Mouse (Mus musculus): ENCODE measurements around the gene Rnf43. TPM values are rescaled to one million over a fixed set of nuclear protein-coding genes. Genes with fewer than 3 reads are reported as not detected.

Rnf43 gene
- polyA plus RNA-seq, 1 experiment from 2014 or later: 3.2 TPM

DNA sequence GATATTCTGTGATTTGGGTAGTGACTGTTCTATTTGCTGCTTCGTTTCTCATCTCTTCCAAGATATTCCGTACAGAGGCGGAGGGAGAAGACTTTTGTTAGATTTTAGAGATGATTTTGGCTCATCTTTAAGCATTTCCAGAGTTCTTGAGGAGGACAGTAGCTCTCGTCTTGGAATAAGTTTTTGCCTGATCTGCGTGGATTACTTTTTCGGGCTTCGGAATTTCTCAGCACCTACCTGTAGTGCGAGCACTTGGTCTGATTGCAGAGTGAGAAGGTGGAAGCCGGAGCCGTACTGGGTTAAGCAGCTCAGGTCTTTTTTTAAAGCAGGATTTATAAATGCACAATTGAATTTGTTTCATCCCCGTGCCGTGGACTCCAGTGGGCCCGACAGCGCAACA lies 300 bp downstream of the Rnf43 start:
- H3K36me3 ChIP-seq (replicated peaks): no peaks in the 10 kb centered on the region
- 12% methylated on average over 14 of the region's 14 CpGs for WGBS
- peak; percentile 15 for DNase-seq (ENCODE audit: low spot score)
- H3K27ac ChIP-seq (replicated peaks): no peak overlapping the region
- peaks cover 27% of the 10 kb centered on the region for H3K27me3 ChIP-seq (replicated peaks; ENCODE audit: low read depth, poor library complexity, severe bottlenecking)
- H3K9me3 ChIP-seq: no peaks in the 10 kb centered on the region
- peaks cover 6% of the 10 kb centered on the region; the same call in 1 of the 2 replicates for H3K4me1 ChIP-seq
- peak overlapping the region; percentile 55 for H3K4me3 ChIP-seq

DNA sequence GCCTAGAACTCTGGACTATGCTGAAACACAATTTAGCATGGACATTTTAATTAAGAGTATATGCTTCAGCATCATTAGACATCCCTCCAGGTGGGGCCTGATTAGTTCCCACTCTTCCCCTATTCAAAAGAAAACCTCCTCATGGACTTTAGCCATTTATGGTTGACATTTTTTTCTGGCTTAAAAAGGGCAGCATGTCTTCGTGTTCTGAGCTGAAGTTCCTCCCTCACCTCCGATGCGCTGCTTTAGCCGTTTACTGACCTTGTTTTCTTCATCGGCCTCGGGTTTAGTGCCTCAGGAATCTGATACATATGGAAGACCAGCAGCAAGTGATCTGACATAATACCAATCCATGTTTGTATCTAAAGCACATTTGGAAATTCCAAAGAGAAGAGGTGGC lies 1.4 kb downstream of the Rnf43 start:
- Histone ChIP-seq H3K9me3 (no peaks in the 10 kb centered on the region), H3K4me1 (peaks cover 6% of the 10 kb centered on the region; the same call in 1 of the 2 replicates), H3K36me3 (replicated peaks) (no peaks in the 10 kb centered on the region), H3K27ac (replicated peaks) (no peak overlapping the region), H3K27me3 (replicated peaks; ENCODE audit: low read depth, poor library complexity, severe bottlenecking) (peaks cover 27% of the 10 kb centered on the region), H3K4me3 (peak overlapping the region; percentile 55)
- no peak for DNase-seq (ENCODE audit: low spot score)
- 71% methylated on average over 6 of the region's 6 CpGs for WGBS

DNA sequence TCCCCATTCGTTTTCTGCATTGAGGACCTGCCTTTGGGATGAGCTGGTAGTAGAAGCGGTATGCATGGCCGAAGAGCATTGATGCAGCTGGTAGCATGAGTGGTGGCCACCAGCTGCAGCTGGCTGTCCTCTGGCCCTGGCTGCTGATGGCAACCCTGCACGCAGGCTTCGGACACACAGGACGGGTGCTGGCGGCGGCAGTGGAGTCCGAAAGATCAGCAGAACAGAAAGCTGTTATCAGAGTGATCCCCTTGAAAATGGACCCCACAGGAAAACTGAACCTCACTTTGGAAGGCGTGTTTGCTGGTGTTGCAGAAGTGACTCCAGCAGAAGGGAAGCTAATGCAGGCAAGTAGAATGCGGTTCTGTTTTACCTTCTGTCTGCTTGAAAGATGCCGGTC lies 2.0 kb downstream of the Rnf43 start:
- no peak for DNase-seq (ENCODE audit: low spot score)
- WGBS: 80% methylated on average over 12 of the region's 12 CpGs
- H3K9me3 ChIP-seq: no peaks in the 10 kb centered on the region
- H3K27me3 ChIP-seq (replicated peaks; ENCODE audit: low read depth, poor library complexity, severe bottlenecking): peaks cover 24% of the 10 kb centered on the region
- H3K4me3 ChIP-seq: peak overlapping the region; percentile 55
- no peaks in the 10 kb centered on the region for H3K36me3 ChIP-seq (replicated peaks)
- H3K27ac ChIP-seq (replicated peaks): no peak overlapping the region
- peaks cover 6% of the 10 kb centered on the region; the same call in 1 of the 2 replicates for H3K4me1 ChIP-seq

DNA sequence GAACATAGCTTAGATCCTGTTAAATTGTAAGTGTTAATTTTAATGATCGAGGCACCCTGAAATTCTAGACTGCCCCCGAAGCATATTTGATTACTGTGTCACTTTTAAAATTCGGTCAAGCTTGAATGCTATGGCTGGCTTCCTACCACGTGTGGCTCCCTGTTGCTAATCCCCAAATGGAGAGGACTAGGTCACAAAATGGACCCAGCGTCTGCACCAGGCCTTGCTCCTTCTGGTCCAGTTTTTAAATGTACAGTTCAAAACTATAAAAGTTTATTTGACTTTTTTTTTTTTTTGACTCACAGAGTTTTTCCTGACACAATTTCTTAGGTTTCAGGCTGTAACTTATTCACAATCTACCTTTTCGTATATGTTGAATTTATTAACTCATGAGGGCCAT lies 2.7 kb downstream of the Rnf43 start:
- Histone ChIP-seq H3K36me3 (replicated peaks) (no peaks in the 10 kb centered on the region), H3K4me3 (no peak overlapping the region), H3K27me3 (replicated peaks; ENCODE audit: low read depth, poor library complexity, severe bottlenecking) (peaks cover 24% of the 10 kb centered on the region), H3K4me1 (peaks cover 6% of the 10 kb centered on the region; the same call in 1 of the 2 replicates), H3K9me3 (no peaks in the 10 kb centered on the region), H3K27ac (replicated peaks) (no peak overlapping the region)
- no peak for DNase-seq (ENCODE audit: low spot score)
- 75% methylated on average over 6 of the region's 6 CpGs for WGBS

DNA sequence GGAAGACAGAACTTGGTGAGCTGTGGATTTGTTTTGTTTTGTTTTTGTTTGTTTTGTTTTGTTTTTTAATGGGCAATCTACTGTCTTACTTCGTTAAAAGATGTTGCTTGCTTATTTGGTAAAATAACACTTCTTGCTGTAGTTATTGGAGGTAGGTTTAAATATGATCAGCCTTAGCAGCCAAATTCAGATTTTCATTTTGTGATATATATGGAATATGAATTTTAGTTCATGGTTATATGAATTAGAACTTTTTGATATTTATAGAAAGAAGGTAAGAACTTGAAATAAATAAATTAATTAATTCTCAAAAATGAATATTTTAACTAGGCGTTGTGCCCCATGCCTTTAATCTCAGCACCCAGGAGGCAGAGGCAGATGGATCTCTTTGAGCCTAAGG lies 3.1 kb downstream of the Rnf43 start:
- no peaks in the 10 kb centered on the region for H3K36me3 ChIP-seq (replicated peaks)
- no peak for DNase-seq (ENCODE audit: low spot score)
- H3K27ac ChIP-seq (replicated peaks): no peak overlapping the region
- 88% methylated on average over 2 of the region's 2 CpGs for WGBS
- peaks cover 6% of the 10 kb centered on the region; the same call in 1 of the 2 replicates for H3K4me1 ChIP-seq
- peaks cover 24% of the 10 kb centered on the region for H3K27me3 ChIP-seq (replicated peaks; ENCODE audit: low read depth, poor library complexity, severe bottlenecking)
- no peak overlapping the region for H3K4me3 ChIP-seq
- no peaks in the 10 kb centered on the region for H3K9me3 ChIP-seq

DNA sequence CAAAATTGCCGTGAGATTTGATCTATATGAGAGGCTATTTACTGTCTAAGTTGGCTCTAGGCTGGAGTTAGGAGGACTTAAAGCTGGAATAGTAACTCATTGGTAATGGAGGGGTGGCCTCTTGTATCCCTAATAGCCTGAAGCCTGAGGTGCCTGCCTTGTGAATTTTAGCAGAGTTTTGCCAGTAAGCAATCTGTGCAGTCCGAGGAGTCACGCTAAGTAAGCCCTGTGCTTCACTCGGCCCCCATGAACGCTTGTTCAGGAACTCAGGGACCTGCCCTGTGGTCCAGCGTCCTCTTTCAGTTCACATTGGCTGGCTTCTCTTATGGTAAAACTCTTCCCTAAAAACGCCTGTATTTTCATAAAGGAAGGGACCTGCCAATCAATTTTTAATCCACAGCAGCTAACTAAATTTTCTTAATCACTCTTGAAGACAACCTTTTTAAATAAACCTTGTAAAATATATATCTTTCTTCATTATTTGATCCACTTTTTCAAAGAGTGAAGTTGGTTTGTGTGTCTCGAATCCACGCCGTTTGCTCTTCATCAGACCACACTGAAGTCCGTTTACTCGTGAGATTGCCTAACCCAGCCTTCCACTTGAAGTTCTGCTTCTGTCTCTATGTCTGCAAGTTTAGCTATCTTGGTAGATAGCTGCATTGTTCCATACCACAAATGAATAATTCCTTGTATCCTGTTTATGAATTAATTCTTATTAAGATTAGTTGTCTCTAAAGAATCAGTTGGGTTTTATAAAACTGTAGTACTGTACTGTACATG lies 3.9 kb downstream of the Rnf43 start:
- Histone ChIP-seq H3K9me3 (no peaks in the 10 kb centered on the region), H3K27ac (replicated peaks) (no peak overlapping the region), H3K4me1 (peaks cover 6% of the 10 kb centered on the region; the same call in 1 of the 2 replicates), H3K27me3 (replicated peaks; ENCODE audit: low read depth, poor library complexity, severe bottlenecking) (peaks cover 24% of the 10 kb centered on the region), H3K4me3 (no peak overlapping the region), H3K36me3 (replicated peaks) (no peaks in the 10 kb centered on the region)
- DNase-seq (ENCODE audit: low spot score): no peak
- 77% methylated on average over 12 of the region's 12 CpGs for WGBS

DNA sequence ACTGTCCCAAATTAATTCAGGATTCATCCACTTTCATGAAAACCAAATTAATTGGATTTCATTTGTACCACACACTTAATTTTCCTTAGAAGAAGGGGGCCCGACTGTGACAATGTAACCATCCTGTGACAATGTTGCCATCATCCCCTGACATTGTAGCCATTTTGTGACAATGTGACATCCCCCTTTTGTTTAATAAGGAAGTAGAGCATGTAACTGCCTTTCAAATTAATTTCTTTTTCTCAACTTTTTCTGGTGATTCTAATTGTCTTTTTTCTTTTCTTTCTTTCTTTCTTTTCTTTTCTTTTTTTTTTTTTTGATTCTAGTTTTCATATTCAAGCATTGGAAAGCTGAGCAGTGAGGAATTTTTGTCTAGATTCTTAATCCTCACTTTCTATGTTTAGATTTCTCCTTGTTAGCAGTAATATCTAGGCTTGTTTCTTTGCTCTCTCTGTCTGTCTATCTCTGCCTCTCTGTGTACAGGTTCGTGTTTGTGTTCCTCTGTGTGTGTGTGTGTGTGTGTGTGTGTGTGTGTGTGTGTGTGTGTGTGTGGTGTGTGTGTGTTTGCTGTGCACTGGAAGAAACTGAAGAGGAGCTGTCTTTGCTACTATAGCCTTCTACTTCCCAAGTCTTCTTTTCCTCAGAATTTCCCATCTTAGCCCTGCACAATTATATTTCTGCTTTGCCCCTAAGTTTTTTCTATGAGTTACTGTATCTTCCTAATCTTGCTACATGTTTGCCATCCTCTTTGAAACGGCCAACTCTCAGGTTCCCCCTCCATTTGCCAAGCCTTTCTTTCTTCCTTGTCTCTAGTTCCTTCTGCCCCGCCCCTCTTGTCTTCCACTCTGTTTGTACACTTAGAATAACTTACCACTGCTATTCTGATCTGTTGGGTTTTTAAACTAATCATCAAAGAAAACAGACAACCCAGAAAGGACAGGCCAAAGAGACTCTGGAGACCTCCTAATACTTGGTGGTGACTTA lies 4.9 kb downstream of the Rnf43 start:
- H3K4me1 ChIP-seq: peaks cover 5% of the 10 kb centered on the region; the same call in 1 of the 2 replicates
- no peaks in the 10 kb centered on the region for H3K9me3 ChIP-seq
- 73% methylated on average over 4 of the region's 4 CpGs for WGBS
- H3K36me3 ChIP-seq (replicated peaks): no peaks in the 10 kb centered on the region
- H3K27ac ChIP-seq (replicated peaks): no peak overlapping the region
- DNase-seq (ENCODE audit: low spot score): no peak
- H3K27me3 ChIP-seq (replicated peaks; ENCODE audit: low read depth, poor library complexity, severe bottlenecking): peaks cover 24% of the 10 kb centered on the region
- no peak overlapping the region for H3K4me3 ChIP-seq

DNA sequence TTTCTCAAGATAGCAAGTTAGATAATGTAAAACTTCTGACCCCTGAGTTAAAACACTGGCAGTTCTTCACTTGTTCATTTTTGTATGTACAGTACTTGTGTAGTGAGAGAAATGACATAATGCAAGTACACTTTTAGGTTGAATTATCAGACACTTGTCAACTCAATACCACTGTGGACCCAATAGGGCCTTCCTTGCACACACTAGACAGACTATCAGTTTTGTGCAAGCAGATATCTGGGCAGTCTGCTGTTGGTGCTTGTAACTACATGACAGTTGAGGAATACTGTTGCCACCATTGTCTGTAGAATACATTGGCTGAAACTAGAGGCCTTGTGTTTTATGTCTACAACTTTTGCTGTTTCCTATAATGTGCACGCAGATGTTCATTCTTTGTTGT lies 10.8 kb downstream of the Rnf43 start:
- Histone ChIP-seq H3K4me3 (no peak overlapping the region), H3K27ac (replicated peaks) (no peak overlapping the region), H3K27me3 (replicated peaks; ENCODE audit: low read depth, poor library complexity, severe bottlenecking) (no peaks in the 10 kb centered on the region), H3K4me1 (no peaks in the 10 kb centered on the region), H3K36me3 (replicated peaks) (no peaks in the 10 kb centered on the region), H3K9me3 (no peaks in the 10 kb centered on the region)
- no peak for DNase-seq (ENCODE audit: low spot score)
- 94% methylated on average over 1 of the region's 1 CpGs for whole genome bisulfite sequencing

DNA sequence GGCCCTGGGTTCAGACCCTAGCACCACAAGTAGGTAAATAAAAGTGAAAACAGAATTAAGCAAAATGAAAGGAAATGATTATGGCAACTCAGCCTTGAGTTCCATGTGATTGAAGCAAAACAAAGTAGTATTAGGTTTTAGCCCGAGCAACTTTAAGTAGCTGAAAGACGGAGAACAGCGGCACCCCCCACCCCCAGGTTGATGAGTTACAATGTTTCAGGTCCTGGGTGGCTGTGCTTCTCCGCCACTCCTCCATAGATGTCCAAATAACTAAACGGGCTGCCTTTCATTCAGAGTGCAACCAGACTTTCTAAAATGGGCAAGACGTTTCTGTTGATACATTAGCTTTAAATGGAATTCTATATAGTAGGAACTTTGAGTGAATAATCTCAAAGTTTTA lies 13.1 kb downstream of the Rnf43 start:
- 91% methylated on average over 6 of the region's 6 CpGs for WGBS
- H3K4me3 ChIP-seq: no peak overlapping the region
- H3K4me1 ChIP-seq: no peaks in the 10 kb centered on the region
- no peaks in the 10 kb centered on the region for H3K27me3 ChIP-seq (replicated peaks; ENCODE audit: low read depth, poor library complexity, severe bottlenecking)
- no peaks in the 10 kb centered on the region for H3K9me3 ChIP-seq
- no peak overlapping the region for H3K27ac ChIP-seq (replicated peaks)
- H3K36me3 ChIP-seq (replicated peaks): no peaks in the 10 kb centered on the region
- DNase-seq (ENCODE audit: low spot score): no peak

DNA sequence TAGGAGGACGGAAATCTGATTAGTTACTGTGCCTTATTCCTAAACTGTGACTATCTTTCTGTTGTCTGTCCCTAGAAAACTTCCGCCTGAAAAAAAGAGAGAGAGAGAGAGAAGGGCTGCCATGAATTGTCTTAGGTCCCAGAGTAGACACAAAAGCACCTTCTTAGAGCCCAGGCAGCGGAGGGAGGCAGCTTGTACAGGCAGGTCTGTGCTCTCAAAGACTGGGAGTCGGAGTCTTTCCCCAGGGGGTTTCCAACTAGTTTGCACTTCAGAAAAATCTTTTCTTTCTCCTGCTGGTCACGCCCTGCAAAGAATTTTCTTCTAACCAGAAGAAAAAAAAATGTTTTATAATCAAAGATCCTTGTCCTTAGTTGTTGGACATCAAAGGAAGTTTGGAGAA lies 15.2 kb downstream of the Rnf43 start:
- H3K27me3 ChIP-seq (replicated peaks; ENCODE audit: low read depth, poor library complexity, severe bottlenecking): no peaks in the 10 kb centered on the region
- peaks cover under 1% of the 10 kb centered on the region; the same call in 1 of the 2 replicates for H3K4me1 ChIP-seq
- no peaks in the 10 kb centered on the region for H3K36me3 ChIP-seq (replicated peaks)
- no peak overlapping the region for H3K4me3 ChIP-seq
- no peak overlapping the region for H3K27ac ChIP-seq (replicated peaks)
- no peak for DNase-seq (ENCODE audit: low spot score)
- 46% methylated on average over 5 of the region's 5 CpGs for WGBS
- no peaks in the 10 kb centered on the region for H3K9me3 ChIP-seq

DNA sequence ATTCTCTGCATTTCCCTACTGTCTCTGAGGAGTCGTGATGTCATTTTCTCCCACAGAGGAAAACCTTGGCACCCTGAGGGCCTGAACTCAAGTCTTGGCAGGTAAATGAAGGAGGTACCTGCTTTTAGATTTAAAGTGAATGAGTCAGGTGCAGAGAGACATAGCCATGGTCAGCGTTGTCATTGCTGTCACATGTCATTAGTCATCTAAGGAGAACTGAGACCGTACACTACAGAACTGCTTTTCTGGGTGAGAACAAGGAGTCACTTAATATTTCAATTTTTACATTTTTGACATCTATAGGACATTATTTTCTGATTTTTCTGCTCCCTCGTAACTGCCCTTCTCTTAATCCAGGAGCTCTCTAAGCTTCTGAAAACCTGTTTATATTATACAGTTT lies 16.0 kb downstream of the Rnf43 start:
- no peaks in the 10 kb centered on the region for H3K36me3 ChIP-seq (replicated peaks)
- no peaks in the 10 kb centered on the region for H3K9me3 ChIP-seq
- H3K27me3 ChIP-seq (replicated peaks; ENCODE audit: low read depth, poor library complexity, severe bottlenecking): no peaks in the 10 kb centered on the region
- peaks cover 8% of the 10 kb centered on the region for H3K4me1 ChIP-seq
- H3K27ac ChIP-seq (replicated peaks): no peak overlapping the region
- DNase-seq (ENCODE audit: low spot score): no peak
- H3K4me3 ChIP-seq: no peak overlapping the region
- WGBS: 78% methylated on average over 4 of the region's 4 CpGs

DNA sequence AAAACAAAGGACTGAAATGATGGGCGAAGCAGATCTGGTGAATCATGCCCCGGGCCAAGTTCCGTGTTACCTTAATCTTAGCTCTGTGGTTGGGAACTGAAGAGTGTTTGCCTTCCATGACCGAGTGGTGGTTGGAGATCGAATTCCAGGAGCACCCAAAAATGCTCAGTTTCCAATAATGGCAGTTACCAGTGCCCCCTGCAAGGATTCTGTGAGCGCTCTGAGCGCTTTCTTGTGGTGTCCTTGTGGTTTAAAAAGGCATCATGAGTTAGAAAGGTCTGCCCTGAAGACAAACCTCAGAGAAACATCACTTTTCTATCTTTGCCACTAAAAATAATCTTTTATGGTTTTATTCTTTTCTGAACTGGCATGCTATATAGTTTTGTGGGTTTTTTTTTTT lies 16.5 kb downstream of the Rnf43 start:
- WGBS: 87% methylated on average over 7 of the region's 7 CpGs
- no peak overlapping the region for H3K27ac ChIP-seq (replicated peaks)
- DNase-seq (ENCODE audit: low spot score): no peak

More for the DNA sequence above, 16.5 kb downstream of the Rnf43 start:
- Histone ChIP-seq H3K36me3 (replicated peaks) (no peaks in the 10 kb centered on the region), H3K4me3 (no peak overlapping the region), H3K27me3 (replicated peaks; ENCODE audit: low read depth, poor library complexity, severe bottlenecking) (no peaks in the 10 kb centered on the region), H3K4me1 (peaks cover 8% of the 10 kb centered on the region), H3K9me3 (no peaks in the 10 kb centered on the region)
